In the genomic region with DNA sequence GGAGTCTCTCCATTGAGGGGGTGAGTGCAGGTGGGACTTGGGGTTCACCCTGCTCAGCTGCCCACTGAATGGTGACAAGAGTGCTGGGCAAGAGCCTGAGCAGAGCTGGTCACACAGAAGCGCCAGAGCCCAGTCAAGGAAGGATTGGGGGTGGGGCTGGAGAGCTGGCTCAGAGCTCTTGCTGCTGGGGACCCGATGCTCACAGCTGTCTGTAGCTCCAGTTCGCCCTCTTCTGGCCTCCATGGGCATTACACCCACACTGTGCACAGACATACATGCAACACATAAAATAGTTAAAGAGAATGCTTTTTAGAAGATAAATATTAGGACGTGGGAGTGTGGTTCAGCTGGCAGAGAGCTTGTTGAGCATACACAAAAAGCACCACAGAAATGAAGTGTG, we compare ENCODE assay signal across 13 mouse cellular contexts. TPM values are rescaled to one million over a fixed set of nuclear protein-coding genes. Genes with fewer than 3 reads are reported as not detected.
A peak's percentile ranks its signal among the peaks of the same experiment; 100 is the strongest.
DNase-seq lines count a peak whose midpoint lies in the region; ATAC-seq and TF ChIP-seq lines count a peak whose summit lies in the region.
"Had no signal": no experiment of that assay in that cellular context is flagged by ENCODE, and none has a peak within 500 bp of the region (broad histone marks: within the 10 kb centered on the region; RNA-seq: fewer than 3 reads in every experiment).

No protein-coding gene starts in this region.

- H3K4me2 ChIP-seq in forebrain, postnatal 0 days (ENCODE audit: low read depth), result no peak overlapping the region
- H3K4me2 ChIP-seq in heart, embryonic 12.5 days, result no peak overlapping the region
- H3K4me2 ChIP-seq: embryonic facial prominence, embryonic 13.5 days; hindbrain, embryonic 14.5 days; midbrain, embryonic 13.5 days; stomach, embryonic 15.5 days had no signal

- H3K4me1 ChIP-seq in forebrain, postnatal 0 days (ENCODE audit: insufficient read depth), result no peaks in the 10 kb centered on the region
- peaks cover 11% of the 10 kb centered on the region for H3K4me1 ChIP-seq in forebrain, embryonic 10.5 days
- peaks cover under 1% of the 10 kb centered on the region; the same call in 1 of the 2 replicates for H3K4me1 ChIP-seq in heart, embryonic 12.5 days (replicated peaks)

- no peak overlapping the region for H3K4me3 ChIP-seq in forebrain, postnatal 0 days (ENCODE audit: low read depth, low read length)
- H3K4me3 ChIP-seq in forebrain, embryonic 10.5 days, result no peak overlapping the region
- H3K4me3 ChIP-seq in heart, embryonic 12.5 days, result no peak overlapping the region
- H3K4me3 ChIP-seq: embryonic facial prominence, embryonic 13.5 days; midbrain, embryonic 13.5 days; stomach, embryonic 15.5 days had no signal

- 52% methylated on average over 4 of the region's 4 CpGs for WGBS in forebrain, postnatal 0 days
- WGBS in forebrain, embryonic 10.5 days, result 51% methylated on average over 4 of the region's 4 CpGs
- WGBS in heart, embryonic 12.5 days, result 44% methylated on average over 4 of the region's 4 CpGs

- no peak for DNase-seq in forebrain, postnatal 0 days
- DNase-seq in forebrain, embryonic 10.5 days (ENCODE audit: extremely low spot score, low spot score), result no peak
- peak; percentile 49 for DNase-seq in lung, postnatal 10 days
- DNase-seq in lung, postnatal 36 days, result no peak
- DNase-seq in kidney, postnatal 4 days, result peak; percentile 61 to 69
- peak; percentile 27 for DNase-seq in thymus, postnatal 0 days (ENCODE audit: low spot score)

- no peaks in the 10 kb centered on the region for H3K9me3 ChIP-seq in forebrain, postnatal 0 days (ENCODE audit: low read length)
- peaks cover 17% of the 10 kb centered on the region; the same call in 1 of the 2 replicates for H3K9me3 ChIP-seq in forebrain, embryonic 10.5 days
- H3K9me3 ChIP-seq in heart, embryonic 12.5 days (replicated peaks), result 0 out of 2 replicates have a peak, but pooled peaks cover 10% of the 10 kb centered on the region
- H3K9me3 ChIP-seq: embryonic facial prominence, embryonic 13.5 days; stomach, embryonic 15.5 days had no signal

- H3K27me3 ChIP-seq in forebrain, postnatal 0 days (ENCODE audit: insufficient read depth, low read length), result no peaks in the 10 kb centered on the region
- no peaks in the 10 kb centered on the region; the same call in 1 of the 2 replicates for H3K27me3 ChIP-seq in forebrain, embryonic 10.5 days (ENCODE audit: poor library complexity, severe bottlenecking)
- H3K27me3 ChIP-seq in heart, embryonic 12.5 days (replicated peaks), result no peaks in the 10 kb centered on the region
- H3K27me3 ChIP-seq: embryonic facial prominence, embryonic 13.5 days; midbrain, embryonic 13.5 days; Patski; stomach, embryonic 15.5 days had no signal

- TF ChIP-seq CTCF in forebrain, postnatal 0 days (IDR thresholded peaks at IDR 0.05; ENCODE audit: low read depth), result peak; percentile 36; the same call in 1 of the 2 replicates

- no peak for ATAC-seq in forebrain, postnatal 0 days
- no peak for ATAC-seq in heart, embryonic 12.5 days (ENCODE audit: insufficient number of reproducible peaks, low FRiP score)
- ATAC-seq in activated CD4-positive, CD25-positive, alpha-beta regulatory T cell, adult 4 months, result no peak
- ATAC-seq: midbrain, embryonic 13.5 days; Patski had no signal

- H3K36me3 ChIP-seq in forebrain, postnatal 0 days (ENCODE audit: insufficient read depth), result no peaks in the 10 kb centered on the region
- no peaks in the 10 kb centered on the region for H3K36me3 ChIP-seq in forebrain, embryonic 10.5 days (replicated peaks)
- no peaks in the 10 kb centered on the region for H3K36me3 ChIP-seq in heart, embryonic 12.5 days
- H3K36me3 ChIP-seq: embryonic facial prominence, embryonic 13.5 days; midbrain, embryonic 13.5 days; stomach, embryonic 15.5 days had no signal

- H3K9ac ChIP-seq in forebrain, postnatal 0 days, result no peak overlapping the region
- no peak overlapping the region for H3K9ac ChIP-seq in heart, embryonic 12.5 days
- H3K9ac ChIP-seq: embryonic facial prominence, embryonic 13.5 days; hindbrain, embryonic 14.5 days; midbrain, embryonic 13.5 days; stomach, embryonic 15.5 days had no signal

- no peak overlapping the region for H3K27ac ChIP-seq in forebrain, postnatal 0 days (ENCODE audit: low read depth, low read length)
- H3K27ac ChIP-seq in forebrain, embryonic 10.5 days, result no peak overlapping the region
- H3K27ac ChIP-seq in heart, embryonic 12.5 days (ENCODE audit: poor library complexity, severe bottlenecking), result no peak overlapping the region
- H3K27ac ChIP-seq: embryonic facial prominence, embryonic 13.5 days; hindbrain, embryonic 14.5 days; midbrain, embryonic 13.5 days; stomach, embryonic 15.5 days had no signal

RNA-seq across cellular contexts. Expression of gene Myom3, which starts 43.8 kb away (rescaled TPM):
- 1.1 and 1.4 TPM in 2 replicates for total RNA-seq in forebrain, postnatal 0 days (2014; rRNA removed)
- 1.7 and 2.6 TPM in 2 replicates for polyA plus RNA-seq in forebrain, postnatal 0 days (2015; fragmentation: Nextera tagmentation; extraction: Ambion mirVana)
- 0.09 TPM in 1 of 2 replicates, not detected in the other for polyA plus RNA-seq in forebrain, embryonic 10.5 days (2016; fragmentation: Nextera tagmentation; extraction: Ambion mirVana)
- 0.10 and 0.21 TPM in 2 replicates for polyA plus RNA-seq in thymus, postnatal 0 days (2015; fragmentation: Nextera tagmentation; extraction: Ambion mirVana)
- polyA plus RNA-seq in heart, embryonic 12.5 days (2016; fragmentation: Nextera tagmentation; extraction: Ambion mirVana), result 0.08 and 0.17 TPM in 2 replicates
- polyA plus RNA-seq in activated CD4-positive, CD25-positive, alpha-beta regulatory T cell, adult 4 months (2017; shearing (Covaris generic)), result not detected

RNA-seq across cellular contexts. Expression of gene Srsf10, which starts 52.2 kb away (rescaled TPM):
- 96.4 and 114 TPM in 2 replicates for total RNA-seq in forebrain, postnatal 0 days (2014; rRNA removed)
- 131 and 143 TPM in 2 replicates for polyA plus RNA-seq in forebrain, postnatal 0 days (2015; fragmentation: Nextera tagmentation; extraction: Ambion mirVana)
- polyA plus RNA-seq in forebrain, embryonic 10.5 days (2016; fragmentation: Nextera tagmentation; extraction: Ambion mirVana), result 383 and 421 TPM in 2 replicates
- 276 TPM in 2 replicates for polyA plus RNA-seq in thymus, postnatal 0 days (2015; fragmentation: Nextera tagmentation; extraction: Ambion mirVana)
- 178 and 189 TPM in 2 replicates for polyA plus RNA-seq in heart, embryonic 12.5 days (2016; fragmentation: Nextera tagmentation; extraction: Ambion mirVana)
- polyA plus RNA-seq in activated CD4-positive, CD25-positive, alpha-beta regulatory T cell, adult 4 months (2017; shearing (Covaris generic)), result 100 to 1,000 TPM; 172 to 181 TPM

Comparison
In these comparisons a context has a peak if more than half of its experiments do, and no peak if none do; other contexts are left out.
1. DNase-seq: peak in lung, postnatal 10 days (single experiment), kidney, postnatal 4 days (2 of 2) and thymus, postnatal 0 days (single experiment); none in forebrain, postnatal 0 days (single experiment), forebrain, embryonic 10.5 days (single experiment) and lung, postnatal 36 days (single experiment).